Mouse (Mus musculus) T-helper 2 cell (primary cell): ENCODE measurements around the gene Olfr984.

Experiments
- in situ Hi-C: fragments of 300-600 bp; cut with MboI, MseI; formaldehyde crosslinking; loops from one replicate; pipeline ENCODE4 v1.15.1; 2025; ENCODE audit warnings: high pct_unique_total_duplicates

Gene Olfr984

DNA sequence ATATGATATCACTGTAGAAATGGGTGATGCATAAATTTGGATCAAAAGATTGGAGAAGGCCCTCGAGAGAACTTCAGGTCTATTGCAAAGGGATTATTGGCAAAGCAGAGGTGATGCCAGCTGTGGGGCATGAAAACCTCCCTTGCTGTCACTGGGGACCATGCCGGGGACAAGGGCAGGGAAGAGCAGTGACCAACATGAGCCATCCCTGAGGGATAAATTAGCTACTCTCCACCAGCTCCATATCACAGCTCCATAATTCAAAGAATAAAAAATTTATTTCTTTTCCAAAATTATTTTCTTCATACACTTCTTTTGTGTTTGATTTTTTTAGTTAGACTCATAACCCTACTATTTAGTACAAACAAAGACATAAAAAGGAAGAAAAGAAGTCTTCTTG lies at the start of gene Olfr984:
TSS of gene Olfr984 (minus strand) at position 101 of the 400 bp plus-strand sequence.
- in situ Hi-C loops, result no loop called here

- in situ Hi-C loops, result no loop called here
Observed at GRCm38 (mm10) chr9:40155118-40155644, 41.2 kb upstream of the Olfr984 start.

GRCm38 (mm10) chr9:40141544-40141943 lies 27.5 kb upstream of the Olfr984 start:
- in situ Hi-C loops, result no loop called here

- in situ Hi-C loops, result no loop called here
Observed at GRCm38 (mm10) chr9:40139484-40139883, 25.5 kb upstream of the Olfr984 start.

DNA sequence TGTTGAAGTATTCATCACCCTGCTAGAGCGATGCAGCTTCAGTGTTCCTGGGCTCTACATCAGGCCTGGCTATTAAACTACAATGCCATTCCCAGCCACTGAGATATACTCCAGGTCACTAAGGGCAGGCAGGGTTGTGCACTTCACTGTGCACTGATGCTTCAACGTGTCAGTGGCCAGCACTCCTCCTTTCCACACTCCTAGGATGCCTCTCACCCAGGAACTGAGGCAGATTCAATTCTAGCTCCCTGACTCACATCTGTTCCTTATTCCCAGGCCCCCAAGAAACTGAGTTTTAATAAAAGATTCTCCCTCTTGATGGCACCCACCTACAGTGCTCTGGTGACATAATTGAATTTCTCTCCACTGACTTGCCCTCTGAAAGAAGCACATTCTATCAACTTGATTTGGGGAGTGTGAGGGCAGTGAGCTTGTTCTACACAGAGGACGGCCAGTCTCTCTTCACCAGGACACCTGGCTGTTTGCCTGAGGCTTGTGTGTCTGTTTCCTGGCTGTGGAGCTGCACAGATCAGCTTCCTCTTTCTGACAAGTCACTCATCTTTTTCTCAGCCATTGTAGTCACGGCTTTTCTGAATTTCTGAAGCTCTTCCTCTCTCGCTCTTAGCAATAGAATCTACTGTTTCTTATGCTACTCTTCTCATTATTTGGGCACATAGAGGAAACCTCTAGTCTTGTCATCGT lies 23.1 kb upstream of the Olfr984 start:
- in situ Hi-C loops, result no loop called here

GRCm38 (mm10) chr9:40130556-40130955 lies 16.6 kb upstream of the Olfr984 start:
- in situ Hi-C loops, result no loop called here

DNA sequence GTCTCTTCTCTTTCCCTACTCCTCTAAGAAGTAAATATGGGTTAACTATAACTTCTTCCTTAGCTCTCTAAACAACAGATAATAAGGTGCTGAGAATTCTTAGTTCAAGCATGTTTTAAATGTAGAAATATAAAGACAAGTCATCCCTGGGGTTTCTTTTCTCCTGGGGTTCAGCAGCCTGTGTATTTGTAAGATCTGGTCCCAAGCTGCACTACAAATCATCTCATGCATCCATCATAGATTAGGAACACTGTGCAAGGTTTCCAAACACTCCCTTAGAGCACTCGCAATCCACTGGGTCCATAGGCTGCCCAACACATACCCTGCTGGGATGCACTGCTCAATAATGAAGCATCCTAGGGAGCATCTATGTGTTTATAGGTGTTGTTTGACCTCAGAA lies 16.1 kb upstream of the Olfr984 start, which contains the start of gene Olfr985:
TSS of gene Olfr985 (minus strand) at position 101 of the 400 bp plus-strand sequence.
- in situ Hi-C loops, result no loop called here

- in situ Hi-C loops, result no loop called here
Observed at GRCm38 (mm10) chr9:40117287-40117659, 3.3 kb upstream of the Olfr984 start.

GRCm38 (mm10) chr9:40116645-40117286 lies 2.8 kb upstream of the Olfr984 start:
- in situ Hi-C loops, result no loop called here

- in situ Hi-C loops, result no loop called here
Observed at GRCm38 (mm10) chr9:40094769-40095168, 19.2 kb downstream of the Olfr984 start.

GRCm38 (mm10) chr9:40093495-40093894 lies 20.5 kb downstream of the Olfr984 start, which contains the start of gene Olfr983:
Gene Olfr983, minus strand, starts transcription at chr9:40093595.
- in situ Hi-C loops, result no loop called here

DNA sequence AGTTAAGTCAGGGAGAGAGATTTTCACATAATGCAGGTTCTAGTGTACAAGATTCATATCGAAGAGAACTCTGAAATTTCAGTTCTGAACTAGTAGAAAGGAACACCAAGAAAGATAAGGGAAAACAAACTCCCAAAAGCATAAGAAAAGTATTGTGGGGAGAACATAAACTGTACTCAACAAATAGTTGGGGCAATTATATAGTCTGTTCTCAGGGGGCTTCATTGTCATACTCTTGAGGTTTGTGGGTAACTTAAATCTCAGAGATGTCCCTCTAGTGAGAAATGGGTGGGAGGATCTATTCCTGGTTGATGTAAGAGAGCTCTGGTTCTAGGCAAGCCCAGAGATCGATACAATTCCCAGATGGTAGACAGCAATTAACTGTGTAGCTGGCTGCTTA lies 40.5 kb downstream of the Olfr984 start, which contains the start of gene Olfr982:
TSS of gene Olfr982 (plus strand) at position 301 of the 400 bp plus-strand sequence.
- in situ Hi-C loops, result no loop called here

DNA sequence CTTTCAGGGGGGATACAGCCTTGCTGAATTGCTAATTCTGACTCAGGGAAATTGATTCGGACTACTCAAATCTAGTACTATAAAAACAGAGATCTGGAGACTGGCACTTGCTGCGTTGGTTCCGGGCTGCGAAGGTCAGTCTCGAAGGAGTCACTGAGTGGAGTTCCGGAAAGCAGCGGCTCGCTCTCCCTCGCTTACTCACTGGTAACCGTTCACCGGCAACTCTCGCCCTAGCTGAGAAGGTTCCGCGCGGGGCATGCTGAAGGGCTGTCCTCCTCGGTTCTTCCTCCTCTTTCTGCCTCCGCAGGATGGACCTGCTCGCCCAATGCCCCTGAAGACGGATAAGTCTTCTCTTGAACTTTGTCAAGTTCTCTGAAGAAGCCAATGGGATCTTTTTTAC lies 63.9 kb downstream of the Olfr984 start:
- in situ Hi-C loops, result no loop called here
